Mouse (Mus musculus) embryonic facial prominence, embryonic 11.5 days (tissue): Measurements from ENCODE around the gene Chrna1. TPM values are rescaled to one million over a fixed set of nuclear protein-coding genes. Genes with fewer than 3 reads are reported as not detected.

ENCODE experiments used
- ATAC-seq: fragments of 200-750 bp; cut with Nextera tagmentation; replicated peaks from 2 replicates; pipeline ENCODE4 v1.8.0; 2017; ENCODE audit warnings: low read depth; ENCODE audit not compliant: insufficient number of reproducible peaks, low FRiP score, low TSS enrichment
- DNase-seq: peaks from one replicate; pipeline ENCODE4 v3.0.0-alpha.2; 2015; ENCODE audit warnings: low spot score
- H3K27ac ChIP-seq: fragments of 300-500 bp; sonication (generic); replicated peaks from 2 replicates; pipeline ENCODE4 v1.5.1; 2014; ENCODE audit warnings: mild to moderate bottlenecking, low read depth, low read length, control low read depth
- H3K27me3 ChIP-seq: fragments of 300-500 bp; sonication (generic); 2 replicates; pipeline ENCODE4 v1.6.1; 2014; ENCODE audit warnings: mild to moderate bottlenecking, low read length, moderate library complexity, mixed read lengths; ENCODE audit not compliant: control insufficient read depth, insufficient read depth
- H3K36me3 ChIP-seq: fragments of 300-500 bp; sonication (generic); replicated peaks from 2 replicates; pipeline ENCODE4 v1.6.1; 2014; ENCODE audit warnings: low read depth, mild to moderate bottlenecking, low read length, moderate library complexity, mixed read lengths; ENCODE audit not compliant: control insufficient read depth, insufficient read depth
- H3K4me1 ChIP-seq: fragments of 300-500 bp; sonication (generic); 2 replicates; pipeline ENCODE4 v1.6.1; 2014; ENCODE audit warnings: low read length, mixed read lengths; ENCODE audit not compliant: control insufficient read depth, insufficient read depth
- H3K4me2 ChIP-seq: fragments of 300-500 bp; sonication (generic); 2 replicates; pipeline ENCODE4 v1.6.1; 2014; ENCODE audit warnings: low read depth, mild to moderate bottlenecking, control low read depth, low read length, moderate library complexity
- H3K4me3 ChIP-seq: fragments of 300-500 bp; sonication (generic); 2 replicates; pipeline ENCODE4 v1.5.1; 2014; ENCODE audit warnings: low read depth, low read length, control low read depth
- H3K9ac ChIP-seq: fragments of 300-500 bp; sonication (generic); replicated peaks from 2 replicates; pipeline ENCODE4 v1.6.1; 2014; ENCODE audit warnings: mild to moderate bottlenecking, control low read depth, low read length
- H3K9me3 ChIP-seq: fragments of 300-500 bp; sonication (generic); replicated peaks from 2 replicates; pipeline ENCODE4 v1.6.1; 2016; ENCODE audit warnings: mild to moderate bottlenecking, low read length, inconsistent platforms, mixed read lengths; ENCODE audit not compliant: control insufficient read depth
- WGBS: fragments of 180-500 bp; shearing (Covaris S2); extraction: QIAGEN DNeasy Blood & Tissue Kit; methylation state at CpG from one replicate; pipeline ENCODE4 v1.1.7; 2014; 5-methylcytosine and 5-hydroxymethylcytosine counted together
- polyA plus RNA-seq: library from polyadenylated mRNA; unstranded; fragments of >200 nt; fragmentation: Nextera tagmentation; extraction: Ambion mirVana; gene quantifications from 2 replicates; pipeline ENCODE4 v1.2.1, GENCODE M21; 2014

Chrna1 gene
- polyA plus RNA-seq, 1 experiment from 2014 or later = 1.2 TPM

GRCm38 (mm10) chr2:73588951-73589350, 8.8 kb upstream of the Chrna1 start:
- ATAC-seq (no peak), DNase-seq (no peak)
- no peaks in the 10 kb centered on the region for H3K36me3 ChIP-seq
- H3K9me3 ChIP-seq = no peaks in the 10 kb centered on the region
- no peaks in the 10 kb centered on the region for H3K27me3 ChIP-seq
- no peak overlapping the region for H3K4me2 ChIP-seq
- no peak overlapping the region for H3K4me3 ChIP-seq
- H3K4me1 ChIP-seq = no peaks in the 10 kb centered on the region; the same call in none of the 2 replicates
- H3K27ac ChIP-seq = no peak overlapping the region
- 61% methylated on average over 2 of the region's 2 CpGs for WGBS
- H3K9ac ChIP-seq = no peak overlapping the region

GRCm38 (mm10) chr2:73587109-73587506, 7.0 kb upstream of the Chrna1 start:
- Histone ChIP-seq H3K27ac (no peak overlapping the region), H3K9ac (no peak overlapping the region), H3K4me3 (no peak overlapping the region), H3K4me2 (no peak overlapping the region), H3K36me3 (no peaks in the 10 kb centered on the region), H3K27me3 (no peaks in the 10 kb centered on the region), H3K9me3 (no peaks in the 10 kb centered on the region), H3K4me1 (no peaks in the 10 kb centered on the region; the same call in 1 of the 2 replicates)
- 56% methylated on average over 4 of the region's 4 CpGs for WGBS
- no peak for DNase-seq
- ATAC-seq = no peak

DNA sequence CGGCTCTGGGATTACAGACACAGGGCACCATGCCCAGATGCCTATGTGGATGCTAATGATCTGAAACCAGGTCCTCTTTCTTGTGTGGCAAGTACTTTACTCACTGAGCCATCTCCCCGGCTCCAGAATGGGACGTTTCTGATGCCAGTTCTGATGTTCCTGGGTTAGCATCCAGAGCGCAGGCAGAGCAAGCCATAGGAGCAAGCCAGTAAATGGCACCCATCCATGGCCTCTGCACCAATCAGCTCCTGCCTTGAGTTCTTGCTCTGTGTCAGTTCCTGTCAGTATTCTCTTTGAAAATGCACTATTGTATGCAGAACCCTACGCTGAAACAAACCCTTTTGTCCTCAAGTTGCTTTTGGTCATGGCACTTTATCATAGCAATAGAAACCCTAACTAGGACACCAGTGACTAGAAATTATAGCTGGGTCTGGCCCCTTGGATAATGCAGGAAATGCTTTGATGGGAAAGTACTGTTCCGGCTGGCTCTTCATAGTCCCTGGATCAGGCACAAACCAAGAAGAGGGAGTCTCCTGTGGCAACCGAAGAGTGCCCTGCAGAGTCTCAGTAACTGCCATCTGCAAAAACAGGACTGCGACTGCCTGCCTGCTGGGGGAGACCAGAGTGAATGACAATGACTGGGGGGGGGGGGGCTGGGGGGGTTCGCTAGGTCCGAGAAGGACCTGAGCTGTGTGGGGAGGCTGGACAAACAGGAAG, 6.4 kb upstream of the Chrna1 start:
- H3K36me3 ChIP-seq = no peaks in the 10 kb centered on the region
- H3K9me3 ChIP-seq = no peaks in the 10 kb centered on the region
- H3K9ac ChIP-seq = no peak overlapping the region
- H3K4me3 ChIP-seq = no peak overlapping the region
- no peak overlapping the region for H3K27ac ChIP-seq
- ATAC-seq (no peak), DNase-seq (no peak)
- H3K4me1 ChIP-seq = no peaks in the 10 kb centered on the region; the same call in 1 of the 2 replicates
- H3K4me2 ChIP-seq = no peak overlapping the region
- H3K27me3 ChIP-seq = no peaks in the 10 kb centered on the region
- 53% methylated on average over 10 of the region's 10 CpGs for WGBS

DNA sequence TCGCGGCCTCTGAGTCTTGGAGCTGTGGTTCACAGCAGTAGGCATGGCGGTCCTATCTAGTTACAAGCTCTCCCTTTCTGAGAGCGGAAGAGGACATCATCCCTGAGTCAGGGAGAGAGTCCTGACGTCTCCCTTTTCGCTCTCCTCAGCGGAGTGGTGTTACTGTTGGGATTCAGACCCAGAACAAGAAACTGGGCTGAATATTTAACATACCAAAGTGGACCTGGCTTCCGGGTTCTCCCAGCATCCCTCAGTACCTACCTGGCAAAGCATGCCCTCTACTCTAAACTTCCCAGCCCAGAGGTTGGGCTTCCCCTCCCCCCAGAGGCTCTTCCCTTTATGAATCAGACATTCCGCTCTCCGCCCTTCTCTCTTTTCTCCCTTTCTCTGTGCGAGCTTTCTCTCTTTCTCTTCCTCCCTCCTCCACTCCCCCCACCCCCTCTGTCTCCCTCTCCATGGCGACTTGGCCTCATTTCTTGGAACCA, 5.3 kb upstream of the Chrna1 start:
- no peak for DNase-seq
- Histone ChIP-seq H3K4me2 (peak overlapping the region; percentile 39), H3K36me3 (no peaks in the 10 kb centered on the region), H3K4me3 (peak overlapping the region; percentile 19), H3K9ac (no peak overlapping the region), H3K4me1 (no peaks in the 10 kb centered on the region; the same call in 1 of the 2 replicates), H3K9me3 (no peaks in the 10 kb centered on the region), H3K27me3 (no peaks in the 10 kb centered on the region), H3K27ac (no peak overlapping the region)
- no peak for ATAC-seq
- WGBS = 11% methylated on average over 12 of the region's 12 CpGs

DNA sequence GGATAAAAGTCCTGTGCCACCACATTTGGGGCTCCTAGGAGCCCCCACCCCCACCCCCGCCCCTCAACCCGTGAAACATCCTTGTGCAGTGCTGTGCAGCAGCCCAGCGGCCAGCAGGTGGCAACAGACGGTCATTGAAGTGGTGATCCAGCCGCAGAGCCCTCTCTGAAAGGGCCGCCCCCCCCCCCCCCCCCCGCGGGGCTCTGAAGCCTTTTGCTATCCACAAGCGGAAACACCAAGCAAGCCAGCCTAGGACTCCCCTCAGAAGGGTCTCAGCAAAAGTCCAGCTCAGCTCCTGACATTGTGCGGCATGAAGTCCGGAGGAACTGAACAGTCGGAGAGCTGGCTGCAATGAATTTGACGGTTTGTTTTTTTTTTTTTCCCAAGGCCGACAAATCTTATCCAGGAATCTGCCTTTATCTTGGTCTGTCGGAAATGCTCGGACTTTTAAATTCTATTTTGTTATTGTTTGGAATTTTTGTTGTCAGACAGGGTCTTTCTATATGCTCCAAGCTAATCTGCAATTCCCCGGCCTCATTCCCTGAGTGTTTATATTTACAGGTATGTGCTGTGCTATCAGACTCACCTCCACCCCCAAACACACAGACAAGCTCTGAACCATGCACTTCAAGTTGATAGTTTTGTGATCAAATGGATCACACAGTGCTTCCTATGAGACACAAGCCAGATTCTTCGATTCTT, 4.7 kb upstream of the Chrna1 start:
- peak; percentile 58 for ATAC-seq
- 3% methylated on average over 17 of the region's 18 CpGs for WGBS
- DNase-seq = peak; percentile 90
- peak overlapping the region; percentile 19 for H3K4me3 ChIP-seq
- H3K27ac ChIP-seq = no peak overlapping the region
- no peaks in the 10 kb centered on the region for H3K4me1 ChIP-seq
- no peak overlapping the region for H3K9ac ChIP-seq
- no peaks in the 10 kb centered on the region for H3K27me3 ChIP-seq
- no peaks in the 10 kb centered on the region for H3K36me3 ChIP-seq
- no peaks in the 10 kb centered on the region for H3K9me3 ChIP-seq
- peak overlapping the region; percentile 39 for H3K4me2 ChIP-seq

GRCm38 (mm10) chr2:73580720-73581119, 582 bp upstream of the Chrna1 start:
- WGBS = 85% methylated on average over 5 of the region's 5 CpGs
- no peak for ATAC-seq
- H3K27ac ChIP-seq = no peak overlapping the region

GRCm38 (mm10) chr2:73579168-73579567, 970 bp downstream of the Chrna1 start:
- no peak overlapping the region for H3K27ac ChIP-seq
- no peaks in the 10 kb centered on the region for H3K9me3 ChIP-seq
- no peak overlapping the region for H3K9ac ChIP-seq
- WGBS = 45% methylated on average over 5 of the region's 5 CpGs
- no peak for DNase-seq
- H3K27me3 ChIP-seq = no peaks in the 10 kb centered on the region
- no peaks in the 10 kb centered on the region for H3K36me3 ChIP-seq
- H3K4me3 ChIP-seq = no peak overlapping the region
- no peak for ATAC-seq
- H3K4me1 ChIP-seq = no peaks in the 10 kb centered on the region
- H3K4me2 ChIP-seq = no peak overlapping the region

More at GRCm38 (mm10) chr2:73580720-73581119, 582 bp upstream of the Chrna1 start:
- no peaks in the 10 kb centered on the region for H3K4me1 ChIP-seq
- H3K4me3 ChIP-seq = no peak overlapping the region
- H3K4me2 ChIP-seq = no peak overlapping the region
- no peak for DNase-seq
- no peaks in the 10 kb centered on the region for H3K27me3 ChIP-seq
- H3K9me3 ChIP-seq = no peaks in the 10 kb centered on the region
- H3K36me3 ChIP-seq = no peaks in the 10 kb centered on the region
- no peak overlapping the region for H3K9ac ChIP-seq

- Histone ChIP-seq H3K27me3 (no peaks in the 10 kb centered on the region), H3K4me3 (no peak overlapping the region), H3K36me3 (no peaks in the 10 kb centered on the region), H3K9me3 (no peaks in the 10 kb centered on the region), H3K27ac (no peak overlapping the region), H3K9ac (no peak overlapping the region), H3K4me1 (peaks cover 2% of the 10 kb centered on the region; the same call in 1 of the 2 replicates), H3K4me2 (no peak overlapping the region)
- ATAC-seq (no peak), DNase-seq (no peak)
- WGBS = 84% methylated on average over 6 of the region's 6 CpGs
Observed at GRCm38 (mm10) chr2:73574418-73574817, 5.7 kb downstream of the Chrna1 start.
